Mouse (Mus musculus): ENCODE results near the gene Gcnt4. TPM values are rescaled to one million over a fixed set of nuclear protein-coding genes. Genes with fewer than 3 reads are reported as not detected.
"Not testable (repeated sequence)": the region's sequence is repeated elsewhere in the genome, so short reads cannot be mapped to it uniquely, and the experiment has no call there.

Gcnt4 gene
- polyA plus RNA-seq, 1 experiment from 2014 or later, result 1.8 TPM

- Histone ChIP-seq H3K27ac (ENCODE audit: low read length) (no peak overlapping the region), H3K4me1 (ENCODE audit: control insufficient read depth, insufficient read depth, low read length) (no peaks in the 10 kb centered on the region), H3K4me2 (ENCODE audit: low read depth, low read length) (no peak overlapping the region), H3K36me3 (ENCODE audit: control insufficient read depth, insufficient read depth, low read length) (no peaks in the 10 kb centered on the region), H3K27me3 (ENCODE audit: control insufficient read depth, insufficient read depth, low read length) (no peaks in the 10 kb centered on the region), H3K9me3 (replicated peaks; ENCODE audit: control insufficient read depth, low read length) (no peaks in the 10 kb centered on the region), H3K4me3 (replicated peaks; ENCODE audit: low read length) (no peak overlapping the region), H3K9ac (ENCODE audit: low read length) (no peak overlapping the region)
- 71% methylated on average over 10 of the region's 10 CpGs for WGBS
- no peak for ATAC-seq (ENCODE audit: insufficient read depth, low FRiP score)
Observed at GRCm38 (mm10) chr13:96939680-96940079, 15.2 kb downstream of the Gcnt4 start.

DNA sequence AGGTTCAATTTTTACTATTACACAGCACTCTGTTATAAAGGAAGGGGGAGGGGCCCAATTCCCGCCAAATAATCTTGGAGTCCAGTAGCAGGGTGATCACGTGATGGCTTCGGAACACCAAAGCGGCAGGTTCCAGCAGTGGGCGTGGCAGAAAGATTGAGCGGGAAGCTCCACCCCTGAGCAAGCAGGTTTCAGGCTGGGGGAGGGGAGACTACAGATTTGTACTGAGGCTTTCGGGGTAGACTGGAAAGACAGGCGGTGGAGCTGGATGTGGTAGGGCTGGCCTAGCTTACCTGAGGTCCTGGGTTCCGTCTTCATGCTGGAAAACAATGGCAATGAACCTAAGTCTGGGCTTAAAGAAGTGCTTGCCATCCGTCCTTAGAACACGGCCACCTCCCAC is 17.0 kb downstream of the Gcnt4 start:
- not testable (repeated sequence) for H3K9me3 ChIP-seq (replicated peaks; ENCODE audit: control insufficient read depth, low read length); H3K27ac ChIP-seq (ENCODE audit: low read length); H3K36me3 ChIP-seq (ENCODE audit: control insufficient read depth, insufficient read depth, low read length); H3K4me3 ChIP-seq (replicated peaks; ENCODE audit: low read length); H3K27me3 ChIP-seq (ENCODE audit: control insufficient read depth, insufficient read depth, low read length); H3K4me2 ChIP-seq (ENCODE audit: low read depth, low read length); H3K9ac ChIP-seq (ENCODE audit: low read length); ATAC-seq (ENCODE audit: insufficient read depth, low FRiP score); H3K4me1 ChIP-seq (ENCODE audit: control insufficient read depth, insufficient read depth, low read length)
- WGBS, result 85% methylated on average over 11 of the region's 11 CpGs

DNA sequence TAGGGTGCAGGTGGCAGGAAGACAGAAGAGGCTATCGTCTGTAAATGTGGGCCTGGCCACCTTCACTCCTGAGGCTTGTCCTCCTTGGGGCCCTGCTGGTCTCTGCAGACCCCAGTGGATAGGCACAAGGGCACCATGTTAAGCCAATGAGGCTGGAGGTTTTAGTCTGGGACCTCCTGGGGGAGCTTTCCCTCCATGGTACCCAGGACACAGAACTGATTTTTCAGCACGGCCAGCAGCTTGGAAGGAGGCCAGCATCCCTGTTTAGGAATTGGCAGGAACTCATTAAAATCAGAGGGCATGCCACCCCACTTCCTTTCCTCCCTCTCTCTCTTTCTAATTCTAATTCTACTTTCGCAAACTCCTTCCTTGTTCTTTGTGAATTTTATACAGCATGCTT is 19.1 kb downstream of the Gcnt4 start:
- Histone ChIP-seq H3K36me3 (ENCODE audit: control insufficient read depth, insufficient read depth, low read length) (no peaks in the 10 kb centered on the region), H3K4me1 (ENCODE audit: control insufficient read depth, insufficient read depth, low read length) (no peaks in the 10 kb centered on the region), H3K27ac (ENCODE audit: low read length) (no peak overlapping the region), H3K4me2 (ENCODE audit: low read depth, low read length) (no peak overlapping the region), H3K9ac (ENCODE audit: low read length) (no peak overlapping the region), H3K4me3 (replicated peaks; ENCODE audit: low read length) (no peak overlapping the region), H3K27me3 (ENCODE audit: control insufficient read depth, insufficient read depth, low read length) (no peaks in the 10 kb centered on the region), H3K9me3 (replicated peaks; ENCODE audit: control insufficient read depth, low read length) (no peaks in the 10 kb centered on the region)
- ATAC-seq (ENCODE audit: insufficient read depth, low FRiP score), result no peak
- WGBS, result 40% methylated on average over 3 of the region's 3 CpGs

- H3K4me2 ChIP-seq (ENCODE audit: low read depth, low read length), result no peak overlapping the region
- no peak overlapping the region for H3K9ac ChIP-seq (ENCODE audit: low read length)
- no peak for ATAC-seq (ENCODE audit: insufficient read depth, low FRiP score)
- no peaks in the 10 kb centered on the region for H3K9me3 ChIP-seq (replicated peaks; ENCODE audit: control insufficient read depth, low read length)
- WGBS, result 74% methylated on average over 4 of the region's 4 CpGs
- H3K36me3 ChIP-seq (ENCODE audit: control insufficient read depth, insufficient read depth, low read length), result no peaks in the 10 kb centered on the region
- no peaks in the 10 kb centered on the region for H3K27me3 ChIP-seq (ENCODE audit: control insufficient read depth, insufficient read depth, low read length)
- no peaks in the 10 kb centered on the region for H3K4me1 ChIP-seq (ENCODE audit: control insufficient read depth, insufficient read depth, low read length)
- no peak overlapping the region for H3K27ac ChIP-seq (ENCODE audit: low read length)
- H3K4me3 ChIP-seq (replicated peaks; ENCODE audit: low read length), result no peak overlapping the region
Observed at GRCm38 (mm10) chr13:96945748-96946147, 21.3 kb downstream of the Gcnt4 start.

DNA sequence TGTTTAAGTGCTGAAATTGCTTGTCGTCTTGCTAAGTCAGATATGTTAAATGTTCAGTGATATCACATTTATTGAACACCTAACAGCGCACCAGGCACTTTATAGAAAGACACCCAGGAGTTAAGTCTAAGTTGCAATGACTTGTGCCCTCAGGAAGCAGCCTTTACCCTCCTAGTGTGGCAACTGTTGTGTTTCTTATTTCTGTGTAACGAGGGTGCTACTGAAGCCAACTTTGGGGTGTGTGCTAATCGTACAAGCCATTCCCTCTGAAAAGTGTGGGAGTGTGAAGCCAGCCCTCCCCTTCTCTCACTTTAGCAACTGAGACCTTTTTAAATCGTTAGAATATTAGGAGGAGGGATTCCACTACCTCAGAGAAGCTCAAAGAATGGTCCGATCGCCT is 23.2 kb downstream of the Gcnt4 start:
- H3K4me3 ChIP-seq (replicated peaks; ENCODE audit: low read length), result no peak overlapping the region
- H3K36me3 ChIP-seq (ENCODE audit: control insufficient read depth, insufficient read depth, low read length), result no peaks in the 10 kb centered on the region
- no peaks in the 10 kb centered on the region for H3K9me3 ChIP-seq (replicated peaks; ENCODE audit: control insufficient read depth, low read length)
- H3K27me3 ChIP-seq (ENCODE audit: control insufficient read depth, insufficient read depth, low read length), result no peaks in the 10 kb centered on the region
- no peak overlapping the region for H3K27ac ChIP-seq (ENCODE audit: low read length)
- no peaks in the 10 kb centered on the region for H3K4me1 ChIP-seq (ENCODE audit: control insufficient read depth, insufficient read depth, low read length)
- no peak for ATAC-seq (ENCODE audit: insufficient read depth, low FRiP score)
- WGBS, result 82% methylated on average over 7 of the region's 7 CpGs
- no peak overlapping the region for H3K9ac ChIP-seq (ENCODE audit: low read length)
- H3K4me2 ChIP-seq (ENCODE audit: low read depth, low read length), result no peak overlapping the region

GRCm38 (mm10) chr13:96951880-96952279 is 27.4 kb downstream of the Gcnt4 start:
- Histone ChIP-seq H3K36me3 (ENCODE audit: control insufficient read depth, insufficient read depth, low read length) (no peaks in the 10 kb centered on the region), H3K4me1 (ENCODE audit: control insufficient read depth, insufficient read depth, low read length) (no peaks in the 10 kb centered on the region), H3K9me3 (replicated peaks; ENCODE audit: control insufficient read depth, low read length) (no peaks in the 10 kb centered on the region), H3K4me3 (replicated peaks; ENCODE audit: low read length) (no peak overlapping the region), H3K4me2 (ENCODE audit: low read depth, low read length) (no peak overlapping the region), H3K27ac (ENCODE audit: low read length) (no peak overlapping the region), H3K9ac (ENCODE audit: low read length) (no peak overlapping the region), H3K27me3 (ENCODE audit: control insufficient read depth, insufficient read depth, low read length) (no peaks in the 10 kb centered on the region)
- WGBS, result 44% methylated on average over 2 of the region's 2 CpGs
- ATAC-seq (ENCODE audit: insufficient read depth, low FRiP score), result no peak

GRCm38 (mm10) chr13:96956466-96956865 is 32.0 kb downstream of the Gcnt4 start:
- WGBS, result 73% methylated on average over 6 of the region's 6 CpGs
- Histone ChIP-seq H3K36me3 (ENCODE audit: control insufficient read depth, insufficient read depth, low read length) (no peaks in the 10 kb centered on the region), H3K9ac (ENCODE audit: low read length) (no peak overlapping the region), H3K27me3 (ENCODE audit: control insufficient read depth, insufficient read depth, low read length) (no peaks in the 10 kb centered on the region), H3K4me2 (ENCODE audit: low read depth, low read length) (no peak overlapping the region), H3K4me1 (ENCODE audit: control insufficient read depth, insufficient read depth, low read length) (no peaks in the 10 kb centered on the region), H3K4me3 (replicated peaks; ENCODE audit: low read length) (no peak overlapping the region), H3K27ac (ENCODE audit: low read length) (no peak overlapping the region), H3K9me3 (replicated peaks; ENCODE audit: control insufficient read depth, low read length) (no peaks in the 10 kb centered on the region)
- ATAC-seq (ENCODE audit: insufficient read depth, low FRiP score), result no peak

- H3K4me2 ChIP-seq (ENCODE audit: low read depth, low read length), result no peak overlapping the region
- no peak overlapping the region for H3K4me3 ChIP-seq (replicated peaks; ENCODE audit: low read length)
- H3K36me3 ChIP-seq (ENCODE audit: control insufficient read depth, insufficient read depth, low read length), result no peaks in the 10 kb centered on the region
- no peaks in the 10 kb centered on the region for H3K9me3 ChIP-seq (replicated peaks; ENCODE audit: control insufficient read depth, low read length)
- no peak for ATAC-seq (ENCODE audit: insufficient read depth, low FRiP score)
- H3K9ac ChIP-seq (ENCODE audit: low read length), result no peak overlapping the region
- no peak overlapping the region for H3K27ac ChIP-seq (ENCODE audit: low read length)
- H3K27me3 ChIP-seq (ENCODE audit: control insufficient read depth, insufficient read depth, low read length), result no peaks in the 10 kb centered on the region
- H3K4me1 ChIP-seq (ENCODE audit: control insufficient read depth, insufficient read depth, low read length), result no peaks in the 10 kb centered on the region
- WGBS, result 78% methylated on average over 1 of the region's 1 CpGs
Observed at GRCm38 (mm10) chr13:96960019-96960418, 35.5 kb downstream of the Gcnt4 start.

DNA sequence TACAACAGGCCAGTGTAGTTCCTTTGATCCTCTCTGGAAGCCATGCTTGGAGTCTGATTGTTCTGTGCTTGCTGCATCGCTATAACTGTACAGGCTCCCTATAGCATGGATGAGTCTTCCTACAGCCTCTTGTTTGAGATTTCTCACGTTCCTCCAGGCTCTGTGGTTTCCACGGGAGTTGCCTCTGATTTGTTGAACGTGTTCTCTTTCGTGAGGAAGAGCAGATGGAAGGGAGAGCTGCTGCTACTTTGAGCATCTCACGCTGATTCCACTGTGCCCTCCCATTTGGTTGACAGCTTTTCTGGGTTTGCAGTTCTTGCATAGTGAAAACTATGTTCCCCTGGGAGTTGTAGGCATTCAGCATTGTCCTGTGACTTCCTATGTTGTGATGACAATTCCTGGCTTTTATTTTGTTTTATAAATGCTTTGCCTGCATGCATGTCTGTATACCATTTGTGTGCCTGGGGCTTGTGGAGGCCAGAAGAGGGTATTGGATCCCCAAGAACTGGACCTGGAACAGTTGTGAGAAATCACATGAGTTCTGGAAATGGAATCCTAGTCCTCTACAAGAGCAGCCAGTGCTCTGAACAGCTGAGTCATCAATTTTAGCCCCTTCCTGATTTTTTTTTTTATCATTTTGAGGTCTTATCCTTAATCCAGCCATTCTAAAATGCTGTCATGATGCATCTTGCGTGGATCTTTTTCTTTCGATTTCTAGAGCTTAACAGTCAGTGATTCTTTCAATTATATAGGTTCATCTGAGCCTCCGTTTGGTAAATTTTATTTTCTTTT is 37.1 kb downstream of the Gcnt4 start:
- Histone ChIP-seq H3K9me3 (replicated peaks; ENCODE audit: control insufficient read depth, low read length) (no peaks in the 10 kb centered on the region), H3K4me2 (ENCODE audit: low read depth, low read length) (no peak overlapping the region), H3K27ac (ENCODE audit: low read length) (no peak overlapping the region), H3K4me1 (ENCODE audit: control insufficient read depth, insufficient read depth, low read length) (no peaks in the 10 kb centered on the region), H3K4me3 (replicated peaks; ENCODE audit: low read length) (no peak overlapping the region), H3K9ac (ENCODE audit: low read length) (no peak overlapping the region), H3K36me3 (ENCODE audit: control insufficient read depth, insufficient read depth, low read length) (no peaks in the 10 kb centered on the region), H3K27me3 (ENCODE audit: control insufficient read depth, insufficient read depth, low read length) (no peaks in the 10 kb centered on the region)
- WGBS, result 75% methylated on average over 9 of the region's 9 CpGs
- no peak for ATAC-seq (ENCODE audit: insufficient read depth, low FRiP score)

All from stomach, embryonic 16.5 days (tissue).